Mouse (Mus musculus): Measurements from ENCODE around the gene R3hdm4. TPM values are rescaled to one million over a fixed set of nuclear protein-coding genes. Genes with fewer than 3 reads are reported as not detected.
"Not testable (repeated sequence)": the region's sequence is repeated elsewhere in the genome, so short reads cannot be mapped to it uniquely, and the experiment has no call there.

Gene R3hdm4
- polyA plus RNA-seq, 1 experiment = 380 TPM

DNA sequence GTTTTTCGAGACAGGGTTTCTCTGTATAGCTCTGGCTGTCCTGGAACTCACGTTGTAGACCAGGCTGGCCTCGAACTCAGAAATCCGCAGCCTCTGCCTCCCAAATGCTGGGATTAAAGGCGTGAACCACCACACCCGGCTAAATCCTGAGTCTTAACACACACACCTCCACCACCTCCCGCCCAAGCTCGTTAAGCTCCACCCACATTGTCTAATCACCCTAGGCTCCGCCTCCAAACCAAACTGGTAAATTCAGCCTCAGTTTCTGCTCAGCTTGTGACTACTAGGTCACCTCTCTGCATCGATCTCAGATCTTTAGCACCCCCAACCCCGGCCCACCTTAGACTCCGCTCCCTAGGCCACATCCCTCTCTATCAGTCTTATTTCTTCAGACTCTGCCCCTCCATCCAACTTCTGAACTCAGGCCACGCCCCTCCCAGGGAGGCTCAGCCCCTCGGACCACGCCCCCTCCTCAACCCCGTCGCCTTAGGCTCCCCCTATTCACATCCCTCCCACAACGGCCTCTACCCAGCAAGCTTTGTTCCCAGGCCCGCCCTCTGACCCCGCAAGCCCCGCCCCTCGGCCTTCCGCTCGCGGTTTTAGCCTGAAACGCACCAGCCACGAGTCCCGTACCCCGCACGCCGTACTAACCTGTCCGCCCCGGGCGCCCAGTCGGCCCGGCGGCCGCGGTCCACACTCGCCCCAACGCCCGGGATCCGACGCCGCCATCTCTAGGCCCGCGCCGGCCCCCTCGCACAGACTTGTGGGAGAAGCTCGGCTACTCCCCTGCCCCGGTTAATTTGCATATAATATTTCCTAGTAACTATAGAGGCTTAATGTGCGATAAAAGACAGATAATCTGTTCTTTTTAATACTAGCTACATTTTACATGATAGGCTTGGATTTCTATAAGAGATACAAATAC is 12.6 kb downstream of the R3hdm4 start, which contains the start of gene Med16:
Gene Med16, minus strand, starts transcription at position 757 of the 925 bp plus-strand sequence.
- peak; percentile 94 for DNase-seq (ENCODE audit: extremely low spot score in 1 of 2, low spot score in 1 of 2)

- no peak for DNase-seq (ENCODE audit: extremely low spot score in 1 of 2, low spot score in 1 of 2)
Measured at GRCm38 (mm10) chr10:79907415-79907814, 13.6 kb downstream of the R3hdm4 start.

- DNase-seq (ENCODE audit: extremely low spot score in 1 of 2, low spot score in 1 of 2) = no peak
Measured at GRCm38 (mm10) chr10:79906712-79907111, 14.3 kb downstream of the R3hdm4 start.

GRCm38 (mm10) chr10:79900951-79901410 is 20.0 kb downstream of the R3hdm4 start:
- peak; percentile 87 to 89 for DNase-seq (ENCODE audit: extremely low spot score in 1 of 2, low spot score in 1 of 2)

- DNase-seq (ENCODE audit: extremely low spot score in 1 of 2, low spot score in 1 of 2) = no peak
Measured at GRCm38 (mm10) chr10:79897316-79898245, 23.4 kb downstream of the R3hdm4 start.

- DNase-seq (ENCODE audit: extremely low spot score in 1 of 2, low spot score in 1 of 2) = no peak
Measured at GRCm38 (mm10) chr10:79896814-79897213, 24.2 kb downstream of the R3hdm4 start.

DNA sequence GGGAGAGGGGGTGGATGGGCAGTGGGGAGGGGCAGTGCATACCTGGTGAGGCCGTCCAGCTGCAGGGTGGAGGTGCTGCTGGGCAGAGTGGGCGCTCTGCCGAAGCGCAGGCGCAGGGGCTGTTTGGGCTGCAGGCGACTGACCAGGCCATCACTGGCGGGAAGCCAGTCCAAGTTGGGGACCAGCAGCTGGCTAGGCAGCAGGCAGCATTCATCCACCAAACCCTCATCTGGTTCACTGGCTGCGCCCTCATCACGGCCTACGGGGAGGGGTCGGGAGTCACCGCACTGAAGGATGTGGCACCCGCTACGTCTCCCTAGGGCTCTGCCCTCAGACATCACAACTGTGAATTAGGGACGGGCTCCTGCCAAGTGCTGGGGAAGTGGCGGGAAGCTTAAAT is 24.7 kb downstream of the R3hdm4 start:
- no peak for DNase-seq (ENCODE audit: extremely low spot score in 1 of 2, low spot score in 1 of 2)

DNA sequence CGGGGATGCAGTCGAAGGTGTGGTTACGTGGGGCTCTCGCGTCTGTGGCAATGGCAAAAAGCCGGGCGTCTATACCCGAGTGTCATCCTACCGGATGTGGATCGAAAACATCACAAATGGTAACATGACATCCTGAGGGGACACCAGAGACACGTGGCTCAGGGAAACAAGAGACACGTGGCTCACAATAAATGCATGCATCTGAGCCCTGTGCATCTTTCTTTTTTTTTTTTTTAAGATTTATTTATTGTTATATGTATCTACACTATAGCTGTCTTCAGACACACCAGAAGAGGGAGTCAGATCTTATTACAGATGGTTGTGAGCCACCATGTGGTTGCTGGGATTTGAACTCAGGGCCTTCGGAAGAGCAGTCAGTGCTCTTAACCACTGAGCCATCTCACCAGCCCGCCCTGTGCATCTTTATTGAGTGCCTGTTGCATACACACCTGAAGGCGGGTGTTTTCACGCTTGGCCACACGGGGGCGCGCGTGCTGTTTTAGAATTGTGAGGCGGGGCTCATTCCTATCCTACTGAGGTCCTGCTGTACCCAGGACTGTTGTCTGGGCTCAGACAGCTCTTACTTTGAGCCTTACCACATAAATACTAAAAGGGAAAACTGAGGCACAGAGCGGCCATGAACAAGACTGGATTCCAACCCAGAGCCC is 28.4 kb downstream of the R3hdm4 start:
- DNase-seq (ENCODE audit: extremely low spot score in 1 of 2, low spot score in 1 of 2) = peak in 1 of 2 experiments; percentile 89

DNA sequence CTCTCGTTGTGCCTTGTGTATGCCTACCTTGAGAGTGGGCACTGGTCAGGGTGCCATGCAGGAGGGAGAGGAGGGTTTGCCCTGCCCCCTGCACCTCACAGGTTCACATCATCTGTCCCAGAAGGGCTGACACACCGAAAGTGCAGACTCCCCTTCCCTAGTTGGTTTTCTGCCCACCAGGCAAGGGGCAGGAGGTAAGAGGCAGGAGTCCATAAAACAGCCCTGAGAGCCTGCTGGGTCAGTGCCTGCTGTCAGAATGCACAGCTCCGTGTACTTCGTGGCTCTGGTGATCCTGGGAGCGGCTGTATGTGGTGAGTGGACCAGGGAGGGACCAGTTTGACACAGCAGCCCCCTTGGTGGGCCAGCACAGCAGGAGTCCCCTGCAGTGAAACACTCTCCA is 30.3 kb downstream of the R3hdm4 start, which contains the start of gene Cfd:
Gene Cfd, plus strand, starts transcription at position 184 of the 400 bp plus-strand sequence.
- no peak for DNase-seq (ENCODE audit: extremely low spot score in 1 of 2, low spot score in 1 of 2)

- no peak for DNase-seq (ENCODE audit: extremely low spot score in 1 of 2, low spot score in 1 of 2)
Measured at GRCm38 (mm10) chr10:79889386-79889785, 31.6 kb downstream of the R3hdm4 start.

- DNase-seq (ENCODE audit: extremely low spot score in 1 of 2, low spot score in 1 of 2) = no peak
Measured at GRCm38 (mm10) chr10:79886611-79887010, 34.4 kb downstream of the R3hdm4 start.

DNA sequence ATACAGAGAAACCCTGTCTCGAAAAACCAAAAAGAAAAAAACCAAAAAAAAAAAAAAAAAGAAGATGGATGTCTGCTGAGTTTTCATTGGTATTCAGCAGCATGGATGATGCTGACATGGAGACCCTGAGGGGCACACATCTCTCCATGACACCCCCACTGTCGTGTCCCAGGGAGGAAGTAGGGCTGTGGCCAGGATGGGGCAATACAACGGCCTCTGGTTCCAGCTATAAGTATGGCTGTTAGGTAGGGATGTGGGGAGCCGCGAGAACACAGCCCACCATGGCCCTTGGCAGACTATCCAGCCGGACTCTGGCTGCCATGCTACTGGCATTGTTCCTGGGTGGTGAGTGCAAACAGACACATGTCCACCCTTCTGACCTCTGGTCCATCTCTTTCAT is 35.0 kb downstream of the R3hdm4 start, which contains the start of gene Elane:
Gene Elane, plus strand, starts transcription at position 194 of the 400 bp plus-strand sequence.
- DNase-seq (ENCODE audit: extremely low spot score in 1 of 2, low spot score in 1 of 2) = no peak

DNA sequence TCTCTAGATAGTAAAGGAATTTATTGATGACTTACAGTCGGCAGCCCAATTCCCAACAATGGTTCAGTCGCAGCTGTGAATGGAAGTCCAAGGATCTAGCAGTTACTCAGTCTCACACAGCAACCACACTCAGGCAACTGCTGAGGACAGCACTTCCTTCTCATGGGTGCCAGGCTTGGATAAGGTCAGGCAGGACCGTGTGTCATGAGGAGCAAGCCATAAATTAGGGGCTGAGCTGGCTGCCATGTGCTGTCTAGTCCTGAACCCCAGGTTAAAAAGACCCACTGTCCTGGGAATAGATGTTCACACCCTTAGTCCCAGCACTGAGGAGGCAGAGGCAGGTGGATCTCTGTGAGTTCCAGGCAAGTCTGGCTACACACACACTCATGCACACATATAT is 36.1 kb downstream of the R3hdm4 start:
- not testable (repeated sequence) for DNase-seq (ENCODE audit: extremely low spot score in 1 of 2, low spot score in 1 of 2)

- DNase-seq (ENCODE audit: extremely low spot score in 1 of 2, low spot score in 1 of 2) = no peak
Measured at GRCm38 (mm10) chr10:79884446-79884845, 36.6 kb downstream of the R3hdm4 start.

DNA sequence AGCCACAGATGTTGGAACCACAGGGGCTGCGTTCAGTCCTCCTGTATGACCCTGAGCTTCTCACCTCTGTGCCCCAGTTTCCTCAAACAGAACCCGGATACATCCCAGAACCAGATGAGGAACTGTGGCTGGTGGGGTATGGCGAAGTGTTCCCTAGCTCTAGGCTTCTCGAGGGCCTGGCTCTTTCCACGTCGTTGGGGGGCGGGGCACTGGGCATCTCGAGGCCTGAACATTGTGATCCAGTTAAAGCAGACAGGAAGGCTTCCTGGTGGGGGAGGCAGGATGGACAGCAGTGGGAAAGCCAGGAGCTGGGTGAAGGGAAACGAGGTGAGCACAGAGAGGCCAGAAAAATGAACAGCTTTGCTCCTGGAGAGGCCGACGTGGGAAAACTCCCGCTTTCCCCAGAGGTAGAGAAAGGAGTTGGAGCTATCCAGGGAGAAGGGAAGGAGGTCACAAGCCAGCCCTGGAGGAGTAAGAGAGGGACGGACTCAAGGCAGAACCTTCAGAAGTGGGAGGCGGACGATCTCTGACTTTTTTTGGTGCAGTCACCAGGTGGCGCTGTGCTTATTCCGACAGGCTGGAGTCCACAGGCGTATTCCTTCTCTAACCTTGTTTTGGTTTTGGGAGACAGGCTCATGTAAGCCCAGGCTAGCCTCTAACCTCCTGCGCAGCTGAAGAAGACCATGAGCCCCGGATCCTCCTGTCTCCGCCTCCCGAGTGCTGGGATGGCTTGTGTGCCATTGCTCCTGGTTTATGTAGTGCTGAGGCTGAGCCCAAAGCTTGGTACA is 37.5 kb downstream of the R3hdm4 start:
- peak; percentile 50 to 90 for DNase-seq (ENCODE audit: extremely low spot score in 1 of 2, low spot score in 1 of 2)

GRCm38 (mm10) chr10:79881981-79882380 is 39.0 kb downstream of the R3hdm4 start:
- DNase-seq (ENCODE audit: extremely low spot score in 1 of 2, low spot score in 1 of 2) = no peak

GRCm38 (mm10) chr10:79880721-79881120 is 40.3 kb downstream of the R3hdm4 start:
- DNase-seq (ENCODE audit: extremely low spot score in 1 of 2, low spot score in 1 of 2) = no peak

GRCm38 (mm10) chr10:79879527-79879926 is 41.5 kb downstream of the R3hdm4 start:
- no peak for DNase-seq (ENCODE audit: extremely low spot score in 1 of 2, low spot score in 1 of 2)

GRCm38 (mm10) chr10:79877757-79878156 is 43.3 kb downstream of the R3hdm4 start:
- no peak for DNase-seq (ENCODE audit: extremely low spot score in 1 of 2, low spot score in 1 of 2)
